In the genomic region with DNA sequence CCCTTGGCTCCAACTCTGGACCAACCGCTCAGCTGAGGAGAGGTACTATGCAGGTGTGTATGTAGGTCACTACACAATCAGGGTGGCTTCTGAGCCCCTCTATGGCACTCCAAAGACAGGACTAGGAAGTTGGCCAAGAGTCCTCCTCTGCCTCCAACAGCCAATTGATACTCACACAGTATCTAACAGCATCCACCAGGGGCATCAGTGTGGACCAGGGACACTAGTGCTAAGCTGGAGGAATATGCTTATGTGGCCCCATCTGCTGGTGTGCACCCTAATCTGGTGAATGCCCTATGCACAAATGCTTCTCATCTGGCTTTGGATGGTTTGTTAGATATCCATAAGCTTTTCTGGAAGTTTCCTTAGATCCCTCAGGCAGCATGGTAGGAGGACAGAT, we compare ENCODE assay signal across 13 mouse cellular contexts.
A peak's percentile ranks its signal among the peaks of the same experiment; 100 is the strongest.
DNase-seq lines count a peak whose midpoint lies in the region; ATAC-seq and TF ChIP-seq lines count a peak whose summit lies in the region.
"Had no signal": no experiment of that assay in that cellular context is flagged by ENCODE, and none has a peak within 500 bp of the region (broad histone marks: within the 10 kb centered on the region; RNA-seq: fewer than 3 reads in every experiment).

No protein-coding gene starts in this region.

- 76% methylated on average over 1 of the region's 1 CpGs for WGBS in bone marrow, adult 2 months

- no peaks in the 10 kb centered on the region for H3K4me1 ChIP-seq in bone marrow, adult 2 months (ENCODE audit: control insufficient read depth, insufficient read depth, low read length)

- no peak overlapping the region for H3K27ac ChIP-seq in layer of hippocampus, adult 2 months
- H3K27ac ChIP-seq in bone marrow, adult 2 months (ENCODE audit: control insufficient read depth, insufficient read depth, low read depth, low read length, poor library complexity) = no peak overlapping the region
- H3K27ac ChIP-seq: forebrain, embryonic 10.5 days; hindbrain, embryonic 10.5 days had no signal

- no peak overlapping the region for H3K4me3 ChIP-seq in layer of hippocampus, adult 2 months
- H3K4me3 ChIP-seq in bone marrow, adult 2 months (replicated peaks; ENCODE audit: control insufficient read depth, low read depth, low read length) = no peak overlapping the region
- H3K4me3 ChIP-seq: forebrain, embryonic 10.5 days; hindbrain, embryonic 10.5 days had no signal

- no peak for ATAC-seq in inflammation-experienced regulatory T-cells, adult 6 months
- ATAC-seq: midbrain, embryonic 16.5 days had no signal

- peak; percentile 77 for TF ChIP-seq CTCF in layer of hippocampus, adult 2 months (conservative IDR thresholded peaks at IDR 0.05)
- TF ChIP-seq CTCF in bone marrow, adult 2 months (IDR thresholded peaks at IDR 0.05; ENCODE audit: control insufficient read depth, insufficient read depth, low read length) = 0 out of 2 replicates have a peak, but pooled peaks have one; percentile 3

- peak; percentile 54 to 61 for DNase-seq in cerebellum, postnatal 10 days
- DNase-seq in cerebellum, postnatal 4 days (ENCODE audit: low spot score in 2 of 2) = no peak
- peak; percentile 18 to 29 for DNase-seq in layer of hippocampus, adult 2 months (ENCODE audit: low spot score in 2 of 2)
- DNase-seq in layer of hippocampus, postnatal 10 days (ENCODE audit: low spot score in 2 of 2) = no peak
- peak; percentile 43 for DNase-seq in 3T3-L1 (ENCODE audit: low read depth, low spot score)
- no peak for DNase-seq in urinary bladder, adult 2 months (ENCODE audit: low spot score)
- DNase-seq: kidney, adult 9 months; right cerebral cortex, adult 18-20 months had no signal

- no peak for TF ChIP-seq POLR2A in bone marrow, adult 2 months (IDR thresholded peaks at IDR 0.05; ENCODE audit: borderline replicate concordance, control insufficient read depth, low read depth, low read length)

Comparison
In these comparisons a context has a peak if more than half of its experiments do, and no peak if none do; other contexts are left out.
1. DNase-seq: peak in cerebellum, postnatal 10 days (2 of 2), layer of hippocampus, adult 2 months (2 of 2) and 3T3-L1 (single experiment); none in cerebellum, postnatal 4 days (0 of 2), layer of hippocampus, postnatal 10 days (0 of 2) and urinary bladder, adult 2 months (single experiment).